Mouse (Mus musculus) neutrophil, adult 5-6 weeks (primary cell): ENCODE data around the gene Gcnt2. TPM values are rescaled to one million over a fixed set of nuclear protein-coding genes. Genes with fewer than 3 reads are reported as not detected.

Experiments used
- ATAC-seq: fragments of 151-379, 151-347 bp; 2 replicates; pipeline ENCODE4 v1.8.0; 2017; ENCODE audit warnings: mild to moderate bottlenecking, moderate TSS enrichment; ENCODE audit not compliant: insufficient number of reproducible peaks, poor library complexity, low FRiP score, severe bottlenecking; ENCODE audit errors: extremely low read depth
- total RNA-seq: library from RNA; stranded (forward); fragments of 200-1000 nt; gene quantifications from 2 replicates; pipeline ENCODE4 v1.2.3, GENCODE M21; 2017

Gene Gcnt2
- total RNA-seq, 1 experiment from 2014 or later = 353 TPM

GRCm38 (mm10) chr13:41008946-41009345, 149.4 kb downstream of the Gcnt2 start:
- no peak for ATAC-seq

Other genes with a start within 250 kb of the Gcnt2 start
- gene Tfap2a, start 121.4 kb upstream of the Gcnt2 start, total RNA-seq = not detected in 2 replicates
- 86.9 and 89.3 TPM in 2 replicates for gene Pak1ip1, start 141.3 kb downstream of the Gcnt2 start, total RNA-seq
- 99.3 and 103 TPM in 2 replicates for gene Tmem14c, start 156.5 kb downstream of the Gcnt2 start, total RNA-seq
- 0.25 TPM in 1 of 2 replicates, not detected in the other for gene Mak, start 220.0 kb downstream of the Gcnt2 start, total RNA-seq